In genomic region chr16:31589576-31589975, GRCm38 (mm10) we compare ENCODE assay signal across 8 mouse cellular contexts.
A peak's percentile ranks its signal among the peaks of the same experiment; 100 is the strongest.
DNase-seq lines count a peak whose midpoint lies in the region; ATAC-seq and TF ChIP-seq lines count a peak whose summit lies in the region.

No protein-coding gene starts in this region.

- H3K9ac ChIP-seq in heart, postnatal 0 days (replicated peaks; ENCODE audit: low read depth, low read length), result no peak overlapping the region
- H3K9ac ChIP-seq in limb, embryonic 13.5 days, result no peak overlapping the region

- no peak overlapping the region for H3K4me3 ChIP-seq in heart, postnatal 0 days (ENCODE audit: low read depth, low read length)
- H3K4me3 ChIP-seq in forebrain, embryonic 10.5 days, result no peak overlapping the region
- H3K4me3 ChIP-seq in limb, embryonic 13.5 days, result no peak overlapping the region

- no peak for TF ChIP-seq EP300 in heart, postnatal 0 days (IDR thresholded peaks at IDR 0.05; ENCODE audit: low read depth)

- H3K9me3 ChIP-seq in heart, postnatal 0 days (replicated peaks; ENCODE audit: control insufficient read depth, low read length), result no peaks in the 10 kb centered on the region
- no peaks in the 10 kb centered on the region for H3K9me3 ChIP-seq in forebrain, embryonic 10.5 days
- H3K9me3 ChIP-seq in limb, embryonic 13.5 days, result no peaks in the 10 kb centered on the region

- WGBS in heart, postnatal 0 days, result 28% methylated on average over 6 of the region's 6 CpGs
- 10% methylated on average over 6 of the region's 6 CpGs for WGBS in forebrain, embryonic 10.5 days
- 27% methylated on average over 6 of the region's 6 CpGs for WGBS in limb, embryonic 13.5 days

- DNase-seq in heart, postnatal 0 days (ENCODE audit: low spot score), result no peak
- DNase-seq in heart, adult 8-10 months (ENCODE audit: low spot score), result no peak
- peak; percentile 66 for DNase-seq in R1 (ENCODE audit: low read depth, low spot score)
- DNase-seq in forebrain, embryonic 10.5 days (ENCODE audit: extremely low spot score, low spot score), result no peak
- DNase-seq in ovary, postnatal 14 days (ENCODE audit: low spot score), result no peak
- no peak for DNase-seq in natural killer cell, adult 2 months (ENCODE audit: low spot score in 2 of 2)

- no peaks in the 10 kb centered on the region for H3K36me3 ChIP-seq in heart, postnatal 0 days (replicated peaks; ENCODE audit: control insufficient read depth, insufficient read depth, low read length)
- no peaks in the 10 kb centered on the region for H3K36me3 ChIP-seq in forebrain, embryonic 10.5 days (replicated peaks)
- H3K36me3 ChIP-seq in limb, embryonic 13.5 days, result no peaks in the 10 kb centered on the region

- peaks cover 31% of the 10 kb centered on the region for H3K4me1 ChIP-seq in heart, postnatal 0 days (ENCODE audit: control insufficient read depth, insufficient read depth)
- H3K4me1 ChIP-seq in forebrain, embryonic 10.5 days, result peaks cover 62% of the 10 kb centered on the region
- H3K4me1 ChIP-seq in limb, embryonic 13.5 days, result peaks cover 48% of the 10 kb centered on the region

- peak overlapping the region; percentile 32; the same call in 1 of the 2 replicates for H3K27ac ChIP-seq in heart, postnatal 0 days (ENCODE audit: low read depth)
- peak overlapping the region; percentile 76 for H3K27ac ChIP-seq in forebrain, embryonic 10.5 days
- H3K27ac ChIP-seq in limb, embryonic 13.5 days, result peak overlapping the region; percentile 48; the same call in 1 of the 2 replicates

- no peaks in the 10 kb centered on the region for H3K27me3 ChIP-seq in heart, postnatal 0 days (ENCODE audit: control insufficient read depth, insufficient read depth, low read length)
- peaks cover 11% of the 10 kb centered on the region for H3K27me3 ChIP-seq in forebrain, embryonic 10.5 days (ENCODE audit: poor library complexity, severe bottlenecking)
- no peaks in the 10 kb centered on the region for H3K27me3 ChIP-seq in limb, embryonic 13.5 days

- TF ChIP-seq CTCF in heart, postnatal 0 days (IDR thresholded peaks at IDR 0.05; ENCODE audit: low read depth), result no peak

- no peak overlapping the region for H3K4me2 ChIP-seq in heart, postnatal 0 days (ENCODE audit: low read depth, low read length)
- no peak overlapping the region for H3K4me2 ChIP-seq in limb, embryonic 13.5 days (replicated peaks)

- ATAC-seq in heart, postnatal 0 days (ENCODE audit: insufficient read depth, low read depth), result peak; percentile 22; the same call in 1 of the 2 replicates
- no peak for ATAC-seq in limb, embryonic 13.5 days (ENCODE audit: low FRiP score, low read depth)
- ATAC-seq in megakaryocyte, adult 5-6 weeks (ENCODE audit: poor library complexity, severe bottlenecking), result no peak
